Mouse (Mus musculus) cerebellum, adult 9-11 months (tissue): ENCODE results near the gene Jarid2.

Experiments used
- DNase-seq: peaks from one replicate; pipeline ENCODE4 v3.0.0; 2022

Gene Jarid2

GRCm38 (mm10) chr13:44784551-44784950 is 55.3 kb downstream of the Jarid2 start:
- no peak for DNase-seq

GRCm38 (mm10) chr13:44786291-44786690 is 57.0 kb downstream of the Jarid2 start:
- peak; percentile 62 for DNase-seq

GRCm38 (mm10) chr13:44788352-44789125 is 59.3 kb downstream of the Jarid2 start:
- DNase-seq, result no peak

GRCm38 (mm10) chr13:44789982-44790381 is 60.7 kb downstream of the Jarid2 start:
- DNase-seq, result no peak

- DNase-seq, result no peak
These were observed 63.2 kb downstream of the Jarid2 start for GRCm38 (mm10) chr13:44792361-44792892.

- no peak for DNase-seq
These were observed 66.6 kb downstream of the Jarid2 start for GRCm38 (mm10) chr13:44795891-44796290.

GRCm38 (mm10) chr13:44796775-44797174 is 67.5 kb downstream of the Jarid2 start:
- peak; percentile 34 for DNase-seq

- DNase-seq, result no peak
These were observed 69.0 kb downstream of the Jarid2 start for GRCm38 (mm10) chr13:44798280-44798679.

- DNase-seq, result no peak
These were observed 69.9 kb downstream of the Jarid2 start for GRCm38 (mm10) chr13:44799166-44799565.

GRCm38 (mm10) chr13:44800059-44800458 is 70.8 kb downstream of the Jarid2 start:
- DNase-seq, result no peak

- DNase-seq, result no peak
These were observed 75.6 kb downstream of the Jarid2 start for GRCm38 (mm10) chr13:44804876-44805275.

GRCm38 (mm10) chr13:44808307-44808706 is 79.0 kb downstream of the Jarid2 start:
- no peak for DNase-seq

GRCm38 (mm10) chr13:44811021-44811420 is 81.7 kb downstream of the Jarid2 start:
- no peak for DNase-seq

- DNase-seq, result no peak
These were observed 82.3 kb downstream of the Jarid2 start for GRCm38 (mm10) chr13:44811601-44812000.

GRCm38 (mm10) chr13:44812381-44812780 is 83.1 kb downstream of the Jarid2 start:
- no peak for DNase-seq

GRCm38 (mm10) chr13:44819400-44819799 is 90.1 kb downstream of the Jarid2 start:
- DNase-seq, result peak; percentile 51

GRCm38 (mm10) chr13:44822578-44822977 is 93.3 kb downstream of the Jarid2 start:
- no peak for DNase-seq

GRCm38 (mm10) chr13:44828903-44829302 is 99.6 kb downstream of the Jarid2 start:
- no peak for DNase-seq

- DNase-seq, result no peak
These were observed 102.8 kb downstream of the Jarid2 start for GRCm38 (mm10) chr13:44832104-44832503.

- DNase-seq, result no peak
These were observed 103.6 kb downstream of the Jarid2 start for GRCm38 (mm10) chr13:44832866-44833265.

- DNase-seq, result peak; percentile 58
These were observed 104.1 kb downstream of the Jarid2 start for GRCm38 (mm10) chr13:44833353-44833752.

- DNase-seq, result no peak
These were observed 108.2 kb downstream of the Jarid2 start for GRCm38 (mm10) chr13:44837445-44837844.

GRCm38 (mm10) chr13:44839866-44840835 is 110.9 kb downstream of the Jarid2 start:
- peak; percentile 90 for DNase-seq
